Mouse (Mus musculus) kidney, adult 18-20 months (tissue): Measurements from ENCODE around the gene Riok1.

Source experiments
- DNase-seq: peaks from one replicate; pipeline ENCODE4 v3.0.0; 2021

Gene Riok1

GRCm38 (mm10) chr13:38036343-38037043 is at the start of gene Riok1:
Riok1 (plus strand) TSS chr13:38036995.
- no peak for DNase-seq

GRCm38 (mm10) chr13:37989701-37990100 is 47.1 kb upstream of the Riok1 start:
- no peak for DNase-seq

GRCm38 (mm10) chr13:37992638-37993371 is 44.0 kb upstream of the Riok1 start:
- DNase-seq, result peak; percentile 9

- DNase-seq, result no peak
Measured at GRCm38 (mm10) chr13:37993376-37993703, 43.5 kb upstream of the Riok1 start.

GRCm38 (mm10) chr13:37993704-37994404 is 42.9 kb upstream of the Riok1 start, which contains the start of gene Ssr1:
Ssr1 (minus strand) TSS chr13:37994217.
- DNase-seq, result peak; percentile 97

- no peak for DNase-seq
Measured at GRCm38 (mm10) chr13:37994405-37994749, 42.4 kb upstream of the Riok1 start.

GRCm38 (mm10) chr13:37999713-38000112 is 37.1 kb upstream of the Riok1 start:
- no peak for DNase-seq

GRCm38 (mm10) chr13:38002461-38002860 is 34.3 kb upstream of the Riok1 start:
- DNase-seq, result no peak

- no peak for DNase-seq
Measured at GRCm38 (mm10) chr13:38007972-38008371, 28.8 kb upstream of the Riok1 start.

GRCm38 (mm10) chr13:38009721-38010408 is 26.9 kb upstream of the Riok1 start:
- no peak for DNase-seq

- DNase-seq, result no peak
Measured at GRCm38 (mm10) chr13:38010444-38010910, 26.3 kb upstream of the Riok1 start.

GRCm38 (mm10) chr13:38012436-38012835 is 24.4 kb upstream of the Riok1 start:
- no peak for DNase-seq

- DNase-seq, result no peak
Measured at GRCm38 (mm10) chr13:38015591-38015990, 21.2 kb upstream of the Riok1 start.

GRCm38 (mm10) chr13:38018791-38019190 is 18.0 kb upstream of the Riok1 start:
- DNase-seq, result no peak

- no peak for DNase-seq
Measured at GRCm38 (mm10) chr13:38025874-38026273, 10.9 kb upstream of the Riok1 start.

GRCm38 (mm10) chr13:38027618-38028248 is 9.1 kb upstream of the Riok1 start:
- no peak for DNase-seq

- DNase-seq, result no peak
Measured at GRCm38 (mm10) chr13:38028407-38028806, 8.4 kb upstream of the Riok1 start.

GRCm38 (mm10) chr13:38037044-38037687 is 371 bp downstream of the Riok1 start, which contains the start of gene Cage1:
Cage1 (minus strand) TSS chr13:38037069.
- peak; percentile 99 for DNase-seq

- peak; percentile 9 for DNase-seq
Measured at GRCm38 (mm10) chr13:38037811-38038210, 1.0 kb downstream of the Riok1 start.

- DNase-seq, result no peak
Measured at GRCm38 (mm10) chr13:38049888-38050287, 13.1 kb downstream of the Riok1 start.

- no peak for DNase-seq
Measured at GRCm38 (mm10) chr13:38062678-38063077, 25.9 kb downstream of the Riok1 start.
